Mouse (Mus musculus) myocyte (in vitro differentiated cells): ENCODE measurements at regions not wholly inside any gene's neighbourhood (a gene's known extent, or its start where the extent isn't known, plus 50 kb on each side); places are given as distances from the start of the nearest gene placed in this dataset.

ENCODE experiments used
- H3K27me3 ChIP-seq: one replicate; pipeline ENCODE4 v1.6.1; 2011; ENCODE audit not compliant: control insufficient read depth, insufficient read depth, insufficient read length
- H3K36me3 ChIP-seq: one replicate; pipeline ENCODE4 v1.6.1; 2011; ENCODE audit not compliant: control insufficient read depth, insufficient read depth
- H3K4me2 ChIP-seq: one replicate; pipeline ENCODE4 v1.6.1; 2011; ENCODE audit warnings: low read depth, control low read depth
- H3K4me3 ChIP-seq: one replicate; pipeline ENCODE4 v1.5.1; 2011; ENCODE audit warnings: mild to moderate bottlenecking, control low read depth, moderate library complexity
- H3K79me2 ChIP-seq: one replicate; pipeline ENCODE4 v1.6.1; 2011; ENCODE audit not compliant: control insufficient read depth, insufficient read depth
- H3ac ChIP-seq: one replicate; pipeline ENCODE4 v1.6.1; 2011; ENCODE audit not compliant: control insufficient read depth, insufficient read length
- CEBPB ChIP-seq: IDR thresholded peaks from 2 replicates; pipeline ENCODE4 v1.6.1; 2011; ENCODE audit warnings: mild to moderate bottlenecking, moderate library complexity; ENCODE audit not compliant: poor library complexity, insufficient read depth, severe bottlenecking
- E2F4 ChIP-seq: IDR thresholded peaks from one replicate; pipeline ENCODE4 v1.6.1; 2011; ENCODE audit warnings: mild to moderate bottlenecking, control low read depth, moderate library complexity; ENCODE audit not compliant: insufficient read depth
- MAX ChIP-seq: IDR thresholded peaks from one replicate; pipeline ENCODE4 v1.6.1; 2011; ENCODE audit warnings: low read depth, mild to moderate bottlenecking, control low read depth
- MYOD1 ChIP-seq, 3 experiments: IDR thresholded peaks; one replicate each; pipeline ENCODE4 v1.6.1; 2011; ENCODE audit warnings: control low read depth in 2 of 3, low read depth in 2 of 3, mild to moderate bottlenecking in 2 of 3, moderate library complexity in 1 of 3; ENCODE audit not compliant: insufficient read length in 2 of 3, control insufficient read depth in 1 of 3
- MYOG ChIP-seq, 3 experiments: IDR thresholded peaks; one replicate each; pipeline ENCODE4 v1.6.1; 2011; ENCODE audit warnings: control low read depth in 2 of 3, low read depth in 2 of 3, mild to moderate bottlenecking in 2 of 3; ENCODE audit not compliant: insufficient read length in 2 of 3, control insufficient read depth in 1 of 3, insufficient read depth in 1 of 3
- POLR2A ChIP-seq: IDR thresholded peaks from one replicate; pipeline ENCODE4 v1.6.1; 2011; ENCODE audit warnings: low read depth, mild to moderate bottlenecking, control low read depth, moderate library complexity; ENCODE audit not compliant: insufficient read length
- POLR2AphosphoS2 ChIP-seq: IDR thresholded peaks from one replicate; pipeline ENCODE4 v1.6.1; 2011; ENCODE audit warnings: low read depth, control low read depth; ENCODE audit not compliant: insufficient read length
- REST ChIP-seq: IDR thresholded peaks from one replicate; pipeline ENCODE4 v1.6.1; 2011; ENCODE audit warnings: mild to moderate bottlenecking, control low read depth, moderate library complexity; ENCODE audit not compliant: insufficient read depth, insufficient read length
- SRF ChIP-seq: IDR thresholded peaks from one replicate; pipeline ENCODE4 v1.6.1; 2011; ENCODE audit warnings: low read depth; ENCODE audit not compliant: control insufficient read depth, insufficient read length
- TCF12 ChIP-seq: IDR thresholded peaks from one replicate; pipeline ENCODE4 v1.6.1; 2011; ENCODE audit warnings: mild to moderate bottlenecking, control low read depth; ENCODE audit not compliant: poor library complexity, insufficient read depth, severe bottlenecking
- TCF3 ChIP-seq: IDR thresholded peaks from one replicate; pipeline ENCODE4 v1.6.1; 2011; ENCODE audit warnings: low read depth, control low read depth; ENCODE audit not compliant: insufficient read length
- USF1 ChIP-seq: IDR thresholded peaks from one replicate; pipeline ENCODE4 v1.6.1; 2011; ENCODE audit warnings: low read depth, mild to moderate bottlenecking, control low read depth, moderate library complexity

DNA sequence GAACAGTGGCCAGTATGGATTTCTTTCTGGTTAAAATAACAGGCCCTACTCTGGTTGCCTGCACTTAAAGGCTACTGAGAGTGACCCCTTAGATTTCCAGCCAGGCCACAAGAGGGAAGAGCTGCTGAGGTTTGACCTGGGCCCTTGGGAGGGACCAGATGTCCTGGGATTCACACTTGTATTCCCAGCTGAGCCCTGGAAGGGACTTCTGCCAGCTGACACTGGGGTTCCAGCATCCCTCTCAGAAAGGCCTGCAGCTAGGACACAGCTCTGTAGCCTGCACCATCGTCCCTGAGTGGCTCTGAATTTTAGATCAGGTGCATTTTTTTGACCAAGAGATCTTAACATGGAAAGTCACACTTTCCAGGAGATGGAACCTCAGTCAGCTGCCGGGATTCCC, 482.7 kb downstream of the Rps24 start:
- Histone ChIP-seq H3K4me3 (no peak overlapping the region), H3ac (no peak overlapping the region), H3K36me3 (no peaks in the 10 kb centered on the region), H3K4me2 (no peak overlapping the region), H3K79me2 (no peaks in the 10 kb centered on the region), H3K27me3 (peaks cover 17% of the 10 kb centered on the region)
- TF ChIP-seq TCF12: no peak
- no peak for TF ChIP-seq CEBPB
- TF ChIP-seq USF1: no peak
- TF ChIP-seq E2F4: no peak

DNA sequence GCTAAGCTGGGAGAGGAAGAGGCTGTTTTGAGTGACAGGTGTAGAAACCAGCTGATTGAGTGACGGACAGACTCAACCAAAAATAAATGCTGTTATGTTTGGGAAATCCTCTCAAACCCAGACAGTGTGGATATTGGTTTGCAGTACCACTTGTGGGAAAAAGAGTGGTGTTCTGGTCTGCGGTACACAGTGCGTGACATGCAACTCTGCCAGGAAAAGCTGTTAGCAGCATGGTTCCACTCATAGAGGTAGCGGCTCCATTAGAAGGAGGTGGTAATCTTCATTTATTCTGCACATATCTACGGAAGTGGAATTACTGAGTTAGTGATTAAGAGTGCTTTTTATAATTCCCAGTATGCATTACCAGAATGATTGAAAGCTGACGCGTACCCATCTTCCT, 485.4 kb downstream of the Rps24 start:
- H3K4me3 ChIP-seq: no peak overlapping the region
- no peak overlapping the region for H3ac ChIP-seq
- H3K79me2 ChIP-seq: no peaks in the 10 kb centered on the region
- H3K36me3 ChIP-seq: no peaks in the 10 kb centered on the region
- peaks cover 8% of the 10 kb centered on the region for H3K27me3 ChIP-seq
- no peak for TF ChIP-seq MYOD1 (IDR thresholded peaks at IDR 0.05; ENCODE audit: control insufficient read depth in 1 of 3, insufficient read length in 2 of 3, low read depth in 2 of 3)
- TF ChIP-seq USF1: no peak
- TF ChIP-seq POLR2A: no peak
- no peak overlapping the region for H3K4me2 ChIP-seq

GRCm38 (mm10) chr14:24973039-24973438, 485.9 kb upstream of the Zmiz1 start:
- H3ac ChIP-seq: no peak overlapping the region
- no peaks in the 10 kb centered on the region for H3K36me3 ChIP-seq
- no peaks in the 10 kb centered on the region for H3K79me2 ChIP-seq
- H3K4me2 ChIP-seq: no peak overlapping the region
- no peak overlapping the region for H3K4me3 ChIP-seq
- TF ChIP-seq MYOD1 (IDR thresholded peaks at IDR 0.05; ENCODE audit: control insufficient read depth in 1 of 3, insufficient read length in 2 of 3, low read depth in 2 of 3) (no peak), TCF3 (no peak), MYOG (IDR thresholded peaks at IDR 0.05; ENCODE audit: control insufficient read depth in 1 of 3, insufficient read depth in 1 of 3, insufficient read length in 2 of 3, low read depth in 2 of 3) (no peak), POLR2A (no peak), REST (no peak), SRF (no peak), E2F4 (no peak), POLR2AphosphoS2 (no peak), USF1 (no peak), MAX (no peak), CEBPB (no peak), TCF12 (no peak)
- H3K27me3 ChIP-seq: peaks cover 2% of the 10 kb centered on the region

DNA sequence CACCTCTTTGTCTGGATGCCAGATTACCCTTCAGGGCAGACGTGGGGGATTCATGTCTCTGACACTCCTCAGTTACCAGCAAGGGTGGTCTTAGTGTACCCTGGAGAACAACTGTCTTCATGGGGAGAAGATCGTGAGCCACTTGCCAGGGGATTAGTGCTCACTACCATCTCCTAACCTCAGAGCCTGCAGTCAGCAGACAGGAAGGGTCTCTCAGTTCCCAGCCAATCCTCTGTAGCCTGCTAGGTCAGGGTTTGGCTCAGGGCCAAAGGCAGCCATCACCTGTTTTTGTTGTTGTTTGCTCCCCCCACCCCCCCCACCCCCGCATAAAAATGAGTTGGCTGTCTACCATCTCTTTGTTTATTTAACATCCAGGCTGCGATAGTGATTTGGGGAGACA, 485.4 kb upstream of the Zmiz1 start:
- H3K4me3 ChIP-seq: no peak overlapping the region
- no peak for TF ChIP-seq POLR2A
- TF ChIP-seq E2F4: no peak
- no peak for TF ChIP-seq SRF
- no peak for TF ChIP-seq MAX
- no peak for TF ChIP-seq MYOG (IDR thresholded peaks at IDR 0.05; ENCODE audit: control insufficient read depth in 1 of 3, insufficient read depth in 1 of 3, insufficient read length in 2 of 3, low read depth in 2 of 3)
- no peak for TF ChIP-seq MYOD1 (IDR thresholded peaks at IDR 0.05; ENCODE audit: control insufficient read depth in 1 of 3, insufficient read length in 2 of 3, low read depth in 2 of 3)

GRCm38 (mm10) chr14:24982489-24982888, 476.5 kb upstream of the Zmiz1 start:
- TF ChIP-seq POLR2AphosphoS2: no peak
- no peak for TF ChIP-seq REST
- no peak for TF ChIP-seq SRF
- no peak for TF ChIP-seq TCF3
- TF ChIP-seq USF1: no peak
- no peak for TF ChIP-seq MYOG (IDR thresholded peaks at IDR 0.05; ENCODE audit: control insufficient read depth in 1 of 3, insufficient read depth in 1 of 3, insufficient read length in 2 of 3, low read depth in 2 of 3)
- no peak for TF ChIP-seq TCF12
- TF ChIP-seq E2F4: no peak
- TF ChIP-seq MYOD1 (IDR thresholded peaks at IDR 0.05; ENCODE audit: control insufficient read depth in 1 of 3, insufficient read length in 2 of 3, low read depth in 2 of 3): no peak
- no peak for TF ChIP-seq MAX
- no peak for TF ChIP-seq POLR2A
- TF ChIP-seq CEBPB: no peak
- H3K4me2 ChIP-seq: no peak overlapping the region

More for the DNA sequence above, 485.4 kb upstream of the Zmiz1 start:
- Histone ChIP-seq H3K4me2 (no peak overlapping the region), H3K27me3 (no peaks in the 10 kb centered on the region), H3ac (no peak overlapping the region), H3K79me2 (no peaks in the 10 kb centered on the region), H3K36me3 (no peaks in the 10 kb centered on the region)

DNA sequence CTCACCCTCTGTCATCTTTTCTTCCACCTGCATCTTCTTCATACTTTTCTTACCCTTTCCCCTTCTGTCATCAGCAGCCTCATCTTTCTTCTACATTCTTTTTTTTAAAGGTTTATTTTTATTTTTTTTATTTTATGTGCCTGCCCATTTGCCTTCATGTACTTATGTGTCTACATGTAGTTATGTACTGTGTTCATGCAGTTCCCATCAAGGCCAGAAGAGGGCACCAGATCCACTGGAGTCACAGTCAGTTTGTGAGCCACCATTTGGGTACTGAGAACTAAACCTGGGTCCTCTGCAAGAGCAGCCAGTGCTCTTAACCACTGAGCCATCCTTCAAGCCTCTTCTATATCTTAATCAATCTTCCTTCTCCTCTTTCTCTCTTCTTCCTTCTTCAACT, 475.7 kb upstream of the Zmiz1 start:
- Histone ChIP-seq H3K4me2 (no peak overlapping the region), H3ac (no peak overlapping the region), H3K4me3 (no peak overlapping the region), H3K27me3 (no peaks in the 10 kb centered on the region), H3K36me3 (no peaks in the 10 kb centered on the region), H3K79me2 (no peaks in the 10 kb centered on the region)
- no peak for TF ChIP-seq TCF12
- TF ChIP-seq MYOD1 (IDR thresholded peaks at IDR 0.05; ENCODE audit: control insufficient read depth in 1 of 3, insufficient read length in 2 of 3, low read depth in 2 of 3): no peak
- TF ChIP-seq MYOG (IDR thresholded peaks at IDR 0.05; ENCODE audit: control insufficient read depth in 1 of 3, insufficient read depth in 1 of 3, insufficient read length in 2 of 3, low read depth in 2 of 3): no peak
- no peak for TF ChIP-seq MAX
- no peak for TF ChIP-seq E2F4
- TF ChIP-seq POLR2AphosphoS2: no peak
- no peak for TF ChIP-seq REST
- no peak for TF ChIP-seq POLR2A
- TF ChIP-seq USF1: no peak
- no peak for TF ChIP-seq SRF
- no peak for TF ChIP-seq CEBPB
- no peak for TF ChIP-seq TCF3

More at GRCm38 (mm10) chr14:24982489-24982888, 476.5 kb upstream of the Zmiz1 start:
- no peaks in the 10 kb centered on the region for H3K36me3 ChIP-seq
- no peak overlapping the region for H3ac ChIP-seq
- H3K4me3 ChIP-seq: no peak overlapping the region
- no peaks in the 10 kb centered on the region for H3K27me3 ChIP-seq
- H3K79me2 ChIP-seq: no peaks in the 10 kb centered on the region
